Mouse (Mus musculus): ENCODE measurements around the gene Pum2. TPM values are rescaled to one million over a fixed set of nuclear protein-coding genes. Genes with fewer than 3 reads are reported as not detected.

Pum2 gene
- polyA plus RNA-seq, 1 experiment: 150 TPM

GRCm38 (mm10) chr12:8776206-8776605 is 102.3 kb downstream of the Pum2 start:
- TF ChIP-seq GATA1 (IDR thresholded peaks at IDR 0.05; ENCODE audit: low read length): no peak

- TF ChIP-seq GATA1 (IDR thresholded peaks at IDR 0.05; ENCODE audit: low read length): no peak
Observed at GRCm38 (mm10) chr12:8776741-8777140, 102.8 kb downstream of the Pum2 start.

- no peak for TF ChIP-seq GATA1 (IDR thresholded peaks at IDR 0.05; ENCODE audit: low read length)
Observed at GRCm38 (mm10) chr12:8778106-8778505, 104.2 kb downstream of the Pum2 start.

- no peak for TF ChIP-seq GATA1 (IDR thresholded peaks at IDR 0.05; ENCODE audit: low read length)
Observed at GRCm38 (mm10) chr12:8779851-8780250, 105.9 kb downstream of the Pum2 start.

GRCm38 (mm10) chr12:8781121-8781520 is 107.2 kb downstream of the Pum2 start:
- no peak for TF ChIP-seq GATA1 (IDR thresholded peaks at IDR 0.05; ENCODE audit: low read length)

GRCm38 (mm10) chr12:8781681-8782378 is 107.9 kb downstream of the Pum2 start:
- TF ChIP-seq GATA1 (IDR thresholded peaks at IDR 0.05; ENCODE audit: low read length): no peak

GRCm38 (mm10) chr12:8782565-8782964 is 108.6 kb downstream of the Pum2 start:
- no peak for TF ChIP-seq GATA1 (IDR thresholded peaks at IDR 0.05; ENCODE audit: low read length)

GRCm38 (mm10) chr12:8784189-8784588 is 110.3 kb downstream of the Pum2 start:
- TF ChIP-seq GATA1 (IDR thresholded peaks at IDR 0.05; ENCODE audit: low read length): no peak

GRCm38 (mm10) chr12:8786476-8786875 is 112.5 kb downstream of the Pum2 start:
- no peak for TF ChIP-seq GATA1 (IDR thresholded peaks at IDR 0.05; ENCODE audit: low read length)

- TF ChIP-seq GATA1 (IDR thresholded peaks at IDR 0.05; ENCODE audit: low read length): no peak
Observed at GRCm38 (mm10) chr12:8786984-8787730, 113.2 kb downstream of the Pum2 start.

GRCm38 (mm10) chr12:8788469-8788868 is 114.5 kb downstream of the Pum2 start:
- no peak for TF ChIP-seq GATA1 (IDR thresholded peaks at IDR 0.05; ENCODE audit: low read length)

GRCm38 (mm10) chr12:8790615-8791014 is 116.7 kb downstream of the Pum2 start:
- no peak for TF ChIP-seq GATA1 (IDR thresholded peaks at IDR 0.05; ENCODE audit: low read length)

GRCm38 (mm10) chr12:8793410-8794051 is 119.6 kb downstream of the Pum2 start:
- TF ChIP-seq GATA1 (IDR thresholded peaks at IDR 0.05; ENCODE audit: low read length): no peak

GRCm38 (mm10) chr12:8797936-8798335 is 124.0 kb downstream of the Pum2 start:
- TF ChIP-seq GATA1 (IDR thresholded peaks at IDR 0.05; ENCODE audit: low read length): no peak

GRCm38 (mm10) chr12:8798486-8799020 is 124.6 kb downstream of the Pum2 start:
- no peak for TF ChIP-seq GATA1 (IDR thresholded peaks at IDR 0.05; ENCODE audit: low read length)

Other genes with a start within 250 kb of the Pum2 start
- gene Rhob, start 174.1 kb upstream of the Pum2 start, polyA plus RNA-seq (2012): 0.02 and 0.03 TPM in 2 replicates
- not detected in 2 replicates for gene Slc7a15, start 75.1 kb upstream of the Pum2 start, polyA plus RNA-seq (2012)
- gene Sdc1, start 97.2 kb downstream of the Pum2 start, polyA plus RNA-seq (2012): 0.32 and 0.70 TPM in 2 replicates
- 15.5 and 19.4 TPM in 2 replicates for gene Laptm4a, start 247.5 kb downstream of the Pum2 start, polyA plus RNA-seq (2012)